In genomic region chr10:9069608-9070190, GRCm38 (mm10) we compare ENCODE assay signal across 14 mouse cellular contexts.
"Had no signal": no experiment of that assay in that cellular context is flagged by ENCODE, and none has a peak within 500 bp of the region (broad histone marks: within the 10 kb centered on the region; RNA-seq: fewer than 3 reads in every experiment).

No protein-coding gene starts in this region.

- DNase-seq: lung, adult 18-20 months; lung, embryonic 14.5 days; lung, postnatal 10 days; lung, postnatal 4 days; right cerebral cortex, postnatal 14 days; thymus, adult 2 months; thymus, postnatal 25 days; thymus, postnatal 4 days had no signal

- H3K27me3 ChIP-seq: liver, embryonic 12.5 days; midbrain, embryonic 12.5 days; neural tube, embryonic 12.5 days; stomach, embryonic 15.5 days had no signal

- H3K9ac ChIP-seq: liver, embryonic 12.5 days; liver, embryonic 14.5 days; lung, embryonic 14.5 days; midbrain, embryonic 12.5 days; neural tube, embryonic 12.5 days; stomach, embryonic 15.5 days had no signal

- H3K4me2 ChIP-seq: liver, embryonic 12.5 days; lung, embryonic 14.5 days; midbrain, embryonic 12.5 days; neural tube, embryonic 12.5 days; stomach, embryonic 15.5 days had no signal

- H3K36me3 ChIP-seq: liver, embryonic 12.5 days; midbrain, embryonic 12.5 days; neural tube, embryonic 12.5 days; stomach, embryonic 15.5 days had no signal

- H3K4me1 ChIP-seq: liver, embryonic 12.5 days; midbrain, embryonic 12.5 days; neural tube, embryonic 12.5 days; stomach, embryonic 15.5 days had no signal

- H3K27ac ChIP-seq: liver, embryonic 12.5 days; liver, embryonic 14.5 days; midbrain, embryonic 12.5 days; neural tube, embryonic 12.5 days; stomach, embryonic 15.5 days; stomach, postnatal 0 days had no signal

- H3K9me3 ChIP-seq: liver, embryonic 12.5 days; midbrain, embryonic 12.5 days; neural tube, embryonic 12.5 days; stomach, embryonic 15.5 days had no signal

- H3K4me3 ChIP-seq: liver, embryonic 12.5 days; midbrain, embryonic 12.5 days; neural tube, embryonic 12.5 days; stomach, embryonic 15.5 days had no signal

- ATAC-seq: liver, embryonic 12.5 days had no signal
